In the genomic region with DNA sequence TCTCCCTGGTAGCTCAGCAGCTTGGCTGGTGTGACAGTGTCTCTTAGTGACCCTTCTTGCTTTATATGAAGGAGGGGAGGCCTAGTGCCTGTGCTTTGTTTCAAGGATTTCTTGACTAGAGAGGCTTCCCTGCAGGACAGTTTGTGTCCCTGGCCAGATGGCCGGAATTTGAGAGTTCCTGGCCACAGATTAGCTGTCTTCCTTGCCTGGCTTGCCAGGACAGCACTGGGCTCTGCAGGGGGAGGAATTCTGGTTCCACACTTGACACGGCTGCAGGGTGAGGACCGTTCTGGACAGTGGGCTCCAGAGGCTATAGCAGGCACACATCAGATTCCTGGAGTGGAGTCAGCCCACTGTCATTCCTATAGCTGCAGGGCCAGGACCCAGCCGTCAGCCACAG, we compare ENCODE assay signal across 17 mouse cellular contexts. TPM values are rescaled to one million over a fixed set of nuclear protein-coding genes. Genes with fewer than 3 reads are reported as not detected.
DNase-seq lines count a peak whose midpoint lies in the region; ATAC-seq and TF ChIP-seq lines count a peak whose summit lies in the region.
"Had no signal": no experiment of that assay in that cellular context is flagged by ENCODE, and none has a peak within 500 bp of the region (broad histone marks: within the 10 kb centered on the region; RNA-seq: fewer than 3 reads in every experiment).

No protein-coding gene starts in this region.

- no peak overlapping the region for H3K4me3 ChIP-seq in heart, embryonic 12.5 days
- H3K4me3 ChIP-seq in limb, embryonic 15.5 days: no peak overlapping the region
- no peak overlapping the region for H3K4me3 ChIP-seq in lung, adult 2 months (replicated peaks; ENCODE audit: extremely low read depth, low read depth, low read length)
- H3K4me3 ChIP-seq: hindbrain, embryonic 12.5 days; midbrain, embryonic 13.5 days had no signal

- DNase-seq in heart, adult 11 months: no peak
- DNase-seq in brain, adult 2 months (ENCODE audit: low read depth, low spot score): peak; percentile 92
- peak; percentile 82 to 88 for DNase-seq in cerebellum, adult 18-20 months
- no peak for DNase-seq in lung, adult 2 months
- no peak for DNase-seq in adrenal gland, adult 2 months
- DNase-seq: adrenal gland, postnatal 14 days; gastrocnemius, postnatal 10 days; liver; lung, adult 18-20 months had no signal

- peak overlapping the region; percentile 33; the same call in 1 of the 2 replicates for H3K27ac ChIP-seq in heart, embryonic 12.5 days (ENCODE audit: poor library complexity, severe bottlenecking)
- H3K27ac ChIP-seq in limb, embryonic 15.5 days: 0 out of 2 replicates have a peak overlapping the region, but pooled peaks have one; percentile 19
- H3K27ac ChIP-seq: hindbrain, embryonic 12.5 days; kidney, postnatal 0 days; macrophage; midbrain, embryonic 13.5 days had no signal

- no peak for TF ChIP-seq CTCF in lung, adult 2 months (IDR thresholded peaks at IDR 0.05; ENCODE audit: insufficient read depth, low read length)

- ATAC-seq in heart, embryonic 12.5 days (ENCODE audit: insufficient number of reproducible peaks, low FRiP score): no peak
- no peak for ATAC-seq in limb, embryonic 15.5 days (ENCODE audit: insufficient number of reproducible peaks, low FRiP score, low TSS enrichment, low read depth)
- ATAC-seq: intestine, postnatal 0 days; midbrain, embryonic 13.5 days had no signal

- H3K4me1 ChIP-seq in heart, embryonic 12.5 days (replicated peaks): peaks cover 57% of the 10 kb centered on the region
- peaks cover 24% of the 10 kb centered on the region for H3K4me1 ChIP-seq in limb, embryonic 15.5 days
- H3K4me1 ChIP-seq in lung, adult 2 months (ENCODE audit: control insufficient read depth, insufficient read depth, low read length): no peaks in the 10 kb centered on the region
- H3K4me1 ChIP-seq: midbrain, embryonic 13.5 days had no signal

- no peaks in the 10 kb centered on the region for H3K27me3 ChIP-seq in heart, embryonic 12.5 days (replicated peaks)
- no peaks in the 10 kb centered on the region for H3K27me3 ChIP-seq in limb, embryonic 15.5 days
- H3K27me3 ChIP-seq: hindbrain, embryonic 12.5 days; midbrain, embryonic 13.5 days had no signal

- H3K9ac ChIP-seq in heart, embryonic 12.5 days: peak overlapping the region; percentile 40; the same call in 1 of the 2 replicates
- H3K9ac ChIP-seq in limb, embryonic 15.5 days: no peak overlapping the region
- H3K9ac ChIP-seq: midbrain, embryonic 13.5 days had no signal

- no peaks in the 10 kb centered on the region for H3K9me3 ChIP-seq in heart, embryonic 12.5 days (replicated peaks)
- H3K9me3 ChIP-seq in limb, embryonic 15.5 days: no peaks in the 10 kb centered on the region
- H3K9me3 ChIP-seq: G1E; hindbrain, embryonic 12.5 days; midbrain, embryonic 13.5 days had no signal

- no peak for TF ChIP-seq POLR2A in lung, adult 2 months (IDR thresholded peaks at IDR 0.05; ENCODE audit: borderline replicate concordance, extremely low read depth, low read depth, low read length)

- peaks cover 87% of the 10 kb centered on the region for H3K36me3 ChIP-seq in heart, embryonic 12.5 days
- H3K36me3 ChIP-seq in limb, embryonic 15.5 days: peaks cover 95% of the 10 kb centered on the region

- H3K4me2 ChIP-seq in heart, embryonic 12.5 days: no peak overlapping the region
- H3K4me2 ChIP-seq in limb, embryonic 15.5 days: no peak overlapping the region
- H3K4me2 ChIP-seq: hindbrain, embryonic 12.5 days; midbrain, embryonic 13.5 days had no signal

- WGBS in heart, embryonic 12.5 days: 71% methylated on average over 4 of the region's 4 CpGs
- WGBS in limb, embryonic 15.5 days: 82% methylated on average over 4 of the region's 4 CpGs
- 89% methylated on average over 4 of the region's 4 CpGs for WGBS in lung, adult 2 months

RNA-seq across cellular contexts. Expression of gene Dot1l, which starts 20.7 kb away (rescaled TPM):
- 25.7 and 30.9 TPM in 2 replicates for polyA plus RNA-seq in heart, embryonic 12.5 days (2016; fragmentation: Nextera tagmentation; extraction: Ambion mirVana)
- polyA plus RNA-seq in limb, embryonic 15.5 days (2015; fragmentation: Nextera tagmentation; extraction: Ambion mirVana): 14.2 and 15.3 TPM in 2 replicates
- polyA plus RNA-seq in lung, adult 2 months (2012; rRNA removed): 29.9 and 43.0 TPM in 2 replicates
- 10 to 100 TPM; 31.7 to 80.6 TPM for total RNA-seq in adrenal gland, adult 2 months (2021)
- polyA plus RNA-seq in adrenal gland, adult 2 months (2012; rRNA removed): 109 and 170 TPM in 2 replicates

RNA-seq across cellular contexts. Expression of gene Sf3a2, which starts 22.3 kb away (rescaled TPM):
- polyA plus RNA-seq in heart, embryonic 12.5 days (2016; fragmentation: Nextera tagmentation; extraction: Ambion mirVana): 51.2 and 58.3 TPM in 2 replicates
- 59.0 and 71.7 TPM in 2 replicates for polyA plus RNA-seq in limb, embryonic 15.5 days (2015; fragmentation: Nextera tagmentation; extraction: Ambion mirVana)
- 35.7 and 38.7 TPM in 2 replicates for polyA plus RNA-seq in lung, adult 2 months (2012; rRNA removed)
- 10 to 100 TPM; 53.6 to 58.7 TPM for total RNA-seq in adrenal gland, adult 2 months (2021)
- 103 and 104 TPM in 2 replicates for polyA plus RNA-seq in adrenal gland, adult 2 months (2012; rRNA removed)

RNA-seq across cellular contexts. Expression of gene Plekhj1, which starts 22.7 kb away (rescaled TPM):
- polyA plus RNA-seq in heart, embryonic 12.5 days (2016; fragmentation: Nextera tagmentation; extraction: Ambion mirVana): 82.4 and 83.2 TPM in 2 replicates
- polyA plus RNA-seq in limb, embryonic 15.5 days (2015; fragmentation: Nextera tagmentation; extraction: Ambion mirVana): 119 and 124 TPM in 2 replicates
- 51.2 and 58.8 TPM in 2 replicates for polyA plus RNA-seq in lung, adult 2 months (2012; rRNA removed)
- total RNA-seq in adrenal gland, adult 2 months (2021): 10 to 100 TPM; 72.2 to 83.6 TPM
- polyA plus RNA-seq in adrenal gland, adult 2 months (2012; rRNA removed): 81.1 and 102 TPM in 2 replicates

RNA-seq across cellular contexts. Expression of gene Amh, which starts 29.3 kb away (rescaled TPM):
- polyA plus RNA-seq in heart, embryonic 12.5 days (2016; fragmentation: Nextera tagmentation; extraction: Ambion mirVana): 0.14 and 0.23 TPM in 2 replicates
- not detected in 2 replicates for polyA plus RNA-seq in limb, embryonic 15.5 days (2015; fragmentation: Nextera tagmentation; extraction: Ambion mirVana)
- 0.62 and 1.3 TPM in 2 replicates for polyA plus RNA-seq in lung, adult 2 months (2012; rRNA removed)
- total RNA-seq in adrenal gland, adult 2 months (2021): under 1 TPM; 0.73 to 0.95 TPM
- 1.7 and 2.1 TPM in 2 replicates for polyA plus RNA-seq in adrenal gland, adult 2 months (2012; rRNA removed)
- polyA plus RNA-seq: hindbrain, embryonic 12.5 days; intestine, postnatal 0 days; macrophage; midbrain, embryonic 13.5 days had no signal

RNA-seq across cellular contexts. Expression of gene Ap3d1, which starts 33.7 kb away (rescaled TPM):
- 56.5 and 58.9 TPM in 2 replicates for polyA plus RNA-seq in heart, embryonic 12.5 days (2016; fragmentation: Nextera tagmentation; extraction: Ambion mirVana)
- polyA plus RNA-seq in limb, embryonic 15.5 days (2015; fragmentation: Nextera tagmentation; extraction: Ambion mirVana): 72.3 and 75.0 TPM in 2 replicates
- polyA plus RNA-seq in lung, adult 2 months (2012; rRNA removed): 111 and 136 TPM in 2 replicates
- total RNA-seq in adrenal gland, adult 2 months (2021): 100 to 1,000 TPM in 1 of 2 experiments, 10 to 100 TPM in 1; 85.6 to 104 TPM
- polyA plus RNA-seq in adrenal gland, adult 2 months (2012; rRNA removed): 98.1 and 131 TPM in 2 replicates

Comparison
In these comparisons a context has a peak if more than half of its experiments do, and no peak if none do; other contexts are left out.
1. DNase-seq: peak in brain, adult 2 months (single experiment) and cerebellum, adult 18-20 months (2 of 2); none in heart, adult 11 months (single experiment), lung, adult 2 months (single experiment) and adrenal gland, adult 2 months (single experiment).